Mouse (Mus musculus) brown adipose tissue, adult 24 weeks (tissue): ENCODE data around the gene Apol7a. TPM values are rescaled to one million over a fixed set of nuclear protein-coding genes. Genes with fewer than 3 reads are reported as not detected.

ENCODE experiments used
- H3K27ac ChIP-seq: fragments of 200-500 bp; replicated peaks from 2 replicates; pipeline ENCODE4 v1.5.1; 2012; ENCODE audit warnings: low read depth, mild to moderate bottlenecking, low read length
- H3K4me1 ChIP-seq: fragments of 200-500 bp; 2 replicates; pipeline ENCODE4 v1.6.1; 2012; ENCODE audit warnings: low read length, mixed read lengths; ENCODE audit not compliant: control insufficient read depth, insufficient read depth, insufficient read length
- H3K4me3 ChIP-seq: fragments of 200-500 bp; 2 replicates; pipeline ENCODE4 v1.5.1; 2012; ENCODE audit warnings: low read depth, mild to moderate bottlenecking, low read length, moderate library complexity; ENCODE audit not compliant: insufficient read depth
- polyA plus RNA-seq: library from polyadenylated mRNA; stranded (reverse); fragments of >200 nt; gene quantifications from 2 replicates; pipeline ENCODE4 v1.2.4, GENCODE M21; 2012; ENCODE audit not compliant: missing spikeins, insufficient read depth, insufficient read length

Apol7a gene
- polyA plus RNA-seq, 1 experiment, result not detected

DNA sequence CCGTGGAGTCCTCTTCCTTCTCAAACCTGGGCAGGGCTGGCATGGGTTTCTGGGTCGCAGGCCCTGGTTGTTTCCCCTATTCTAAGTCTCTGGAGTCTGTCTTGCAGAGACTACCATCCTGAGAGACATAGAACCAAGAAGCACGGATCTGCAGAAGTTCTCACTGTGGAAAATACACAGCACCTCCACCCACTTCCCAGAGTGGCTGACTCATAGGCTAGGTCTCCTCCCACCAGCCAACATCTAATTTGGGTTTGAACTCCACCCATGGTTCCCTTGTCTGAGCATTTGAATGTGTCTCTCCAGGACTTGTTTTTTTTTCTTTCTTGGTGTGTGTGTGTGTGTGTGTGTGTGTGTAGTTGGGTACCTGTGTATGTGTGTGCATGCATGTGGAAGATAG, 34.9 kb downstream of the Apol7a start:
- peak overlapping the region; percentile 58 for H3K27ac ChIP-seq
- no peak overlapping the region for H3K4me3 ChIP-seq
- peaks cover 20% of the 10 kb centered on the region for H3K4me1 ChIP-seq

GRCm38 (mm10) chr15:77363578-77363977, 35.3 kb downstream of the Apol7a start:
- peaks cover 20% of the 10 kb centered on the region for H3K4me1 ChIP-seq
- no peak overlapping the region for H3K4me3 ChIP-seq
- H3K27ac ChIP-seq, result peak overlapping the region; percentile 58; the same call in 1 of the 2 replicates

- Histone ChIP-seq H3K4me3 (no peak overlapping the region), H3K27ac (no peak overlapping the region), H3K4me1 (peaks cover 20% of the 10 kb centered on the region)
Measured at GRCm38 (mm10) chr15:77362952-77363351, 36.0 kb downstream of the Apol7a start.

GRCm38 (mm10) chr15:77359905-77360304, 39.0 kb downstream of the Apol7a start:
- Histone ChIP-seq H3K4me3 (no peak overlapping the region), H3K27ac (peak overlapping the region; percentile 61), H3K4me1 (peaks cover 13% of the 10 kb centered on the region)

DNA sequence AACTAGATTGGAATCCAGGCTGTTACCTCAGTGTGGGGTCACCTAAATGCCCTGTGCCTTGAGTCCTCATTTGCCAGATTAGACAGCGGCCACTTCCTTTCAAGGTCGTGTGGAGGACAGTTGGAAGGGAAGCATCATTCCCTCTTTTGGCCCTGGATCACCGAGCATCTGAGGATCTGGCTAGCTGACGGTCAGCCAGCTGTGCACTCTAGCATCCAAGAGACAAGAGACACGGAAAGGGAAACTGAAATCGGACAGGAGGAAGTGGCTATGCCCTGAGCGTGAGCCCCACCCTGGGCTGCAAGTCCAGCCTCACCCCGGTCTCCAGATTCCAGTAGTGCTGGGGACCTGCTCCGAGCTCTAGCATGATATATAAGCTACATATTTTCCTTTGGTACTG, 39.4 kb downstream of the Apol7a start:
- Histone ChIP-seq H3K4me1 (peaks cover 10% of the 10 kb centered on the region), H3K4me3 (no peak overlapping the region), H3K27ac (peak overlapping the region; percentile 61)

DNA sequence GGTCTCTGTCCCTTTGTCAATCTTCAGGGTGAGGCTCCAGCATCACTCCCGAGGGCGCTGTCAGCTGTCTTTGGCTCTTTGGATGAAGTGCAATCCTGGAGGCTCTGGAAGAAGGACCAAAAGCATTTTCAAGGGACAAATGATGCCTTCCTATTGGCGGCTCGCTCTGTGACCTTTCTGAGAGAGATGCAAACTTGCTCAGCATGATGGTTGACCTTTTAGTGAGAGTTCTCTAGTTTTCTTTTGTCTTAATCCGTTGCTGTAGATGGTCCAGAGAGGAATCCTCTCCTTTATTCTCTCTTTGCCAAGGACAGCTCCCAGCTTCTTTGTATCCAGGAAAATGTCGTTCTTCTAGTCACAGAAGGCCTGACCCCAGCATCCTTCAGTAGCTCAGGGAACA, 39.8 kb downstream of the Apol7a start:
- Histone ChIP-seq H3K4me1 (peaks cover 7% of the 10 kb centered on the region), H3K4me3 (peak overlapping the region; percentile 36), H3K27ac (peak overlapping the region; percentile 43; the same call in 1 of the 2 replicates)

DNA sequence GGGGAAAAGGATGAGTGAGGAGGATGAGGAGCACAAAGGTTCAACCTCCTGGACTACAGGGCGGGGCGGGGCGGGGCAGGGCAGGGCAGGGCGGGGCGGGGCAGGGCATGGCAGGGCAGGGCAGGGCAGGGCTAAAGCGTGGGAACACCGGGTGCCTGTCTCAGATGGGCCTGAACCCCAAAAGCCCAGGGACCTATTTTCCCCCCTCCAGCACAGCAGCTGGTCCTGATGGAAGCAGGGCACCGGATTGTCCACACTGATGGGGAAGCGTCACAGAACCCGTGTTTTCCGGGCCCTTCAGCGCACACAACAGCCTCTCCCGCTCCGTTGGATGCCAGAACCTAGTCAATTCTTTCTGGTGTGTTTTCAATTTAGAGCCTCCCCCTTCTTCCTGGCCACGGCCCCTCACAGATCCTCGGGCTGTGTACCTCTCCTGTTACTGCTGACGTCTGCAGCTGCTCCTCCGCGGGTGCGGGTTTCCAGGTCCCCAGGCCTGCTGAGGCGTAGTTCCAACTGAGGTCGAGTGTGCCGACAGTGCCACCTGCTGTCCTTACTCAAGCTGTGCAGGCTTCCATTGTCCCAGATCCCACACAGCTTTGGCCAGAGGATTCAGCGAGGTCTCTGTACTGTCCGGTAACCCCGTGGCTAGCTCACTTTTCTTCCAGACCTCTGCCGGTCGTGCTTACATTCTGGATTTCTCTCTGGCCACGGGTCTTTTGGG, 40.4 kb downstream of the Apol7a start:
- peak overlapping the region; percentile 32; the same call in 1 of the 2 replicates for H3K27ac ChIP-seq
- peak overlapping the region; percentile 57 for H3K4me3 ChIP-seq
- H3K4me1 ChIP-seq, result peaks cover under 1% of the 10 kb centered on the region

- Histone ChIP-seq H3K4me3 (no peak overlapping the region), H3K4me1 (no peaks in the 10 kb centered on the region; the same call in 1 of the 2 replicates), H3K27ac (no peak overlapping the region)
Measured at GRCm38 (mm10) chr15:77356248-77356810, 42.6 kb downstream of the Apol7a start.

- no peaks in the 10 kb centered on the region; the same call in 1 of the 2 replicates for H3K4me1 ChIP-seq
- H3K4me3 ChIP-seq, result no peak overlapping the region
- H3K27ac ChIP-seq, result no peak overlapping the region
Measured at GRCm38 (mm10) chr15:77354848-77355551, 43.9 kb downstream of the Apol7a start.

GRCm38 (mm10) chr15:77354496-77354847, 44.4 kb downstream of the Apol7a start:
- Histone ChIP-seq H3K27ac (no peak overlapping the region), H3K4me3 (no peak overlapping the region), H3K4me1 (no peaks in the 10 kb centered on the region; the same call in 1 of the 2 replicates)

DNA sequence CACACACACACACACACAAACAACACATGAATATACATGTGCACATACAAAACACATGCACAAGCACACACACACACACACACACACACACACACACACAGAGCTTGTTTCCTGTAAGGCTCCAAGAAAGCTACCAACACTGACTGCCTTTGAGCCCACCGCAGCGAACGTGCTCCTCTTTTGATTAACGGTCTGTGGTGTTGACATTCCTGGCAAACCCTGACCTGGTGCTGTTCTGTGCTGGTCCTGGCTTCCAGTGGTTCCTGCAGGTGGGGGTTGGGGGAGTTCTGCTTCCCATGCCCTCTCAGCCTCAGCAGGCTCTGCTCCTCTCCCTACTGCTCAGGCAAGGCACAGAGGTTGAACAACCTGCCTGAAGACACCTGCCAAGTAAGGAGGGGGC, 45.1 kb downstream of the Apol7a start:
- Histone ChIP-seq H3K4me3 (no peak overlapping the region), H3K4me1 (no peaks in the 10 kb centered on the region; the same call in 1 of the 2 replicates), H3K27ac (no peak overlapping the region)

DNA sequence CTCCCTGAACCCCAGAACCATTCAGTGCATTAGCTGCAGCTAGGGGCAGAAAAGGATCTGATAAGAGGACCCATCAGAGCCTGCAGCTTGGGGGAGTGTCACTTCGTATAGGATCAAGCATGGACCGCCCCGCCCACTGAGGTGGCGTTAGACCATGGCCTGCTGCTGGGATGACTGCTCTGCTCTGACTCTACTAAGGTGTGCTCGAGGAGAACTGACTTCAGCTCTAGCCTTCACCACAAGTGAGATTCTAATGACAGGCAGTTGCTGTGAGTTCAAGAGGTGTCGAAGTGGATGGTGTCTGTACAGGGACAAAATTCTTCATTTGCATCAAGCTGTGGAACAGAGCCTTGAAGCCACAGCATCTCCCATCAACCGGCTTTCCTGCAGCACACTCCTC, 46.0 kb downstream of the Apol7a start:
- H3K27ac ChIP-seq, result no peak overlapping the region
- no peaks in the 10 kb centered on the region; the same call in none of the 2 replicates for H3K4me1 ChIP-seq
- H3K4me3 ChIP-seq, result no peak overlapping the region

GRCm38 (mm10) chr15:77350117-77350516, 48.8 kb downstream of the Apol7a start:
- no peak overlapping the region for H3K4me3 ChIP-seq
- no peaks in the 10 kb centered on the region; the same call in 1 of the 2 replicates for H3K4me1 ChIP-seq
- H3K27ac ChIP-seq, result no peak overlapping the region

DNA sequence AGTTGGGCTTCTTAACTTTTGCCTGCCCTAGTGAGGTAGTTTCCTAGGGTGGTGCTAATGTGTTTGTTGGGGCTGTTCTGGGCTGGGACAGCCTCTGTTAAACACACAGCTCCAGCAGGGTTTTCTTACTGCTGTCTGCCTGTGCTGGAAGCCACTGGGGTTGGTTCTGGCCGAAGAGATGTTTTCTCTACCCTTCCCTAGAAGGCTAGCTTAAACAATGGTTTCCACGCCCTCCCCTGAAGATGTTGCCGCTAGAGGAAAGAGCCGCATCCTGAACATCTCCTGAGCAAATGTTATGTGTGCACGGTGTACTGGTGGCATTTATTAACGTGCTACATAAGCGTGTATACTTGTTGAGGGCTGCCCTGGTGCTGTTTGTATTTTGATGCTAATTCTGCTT, 50.8 kb downstream of the Apol7a start:
- Histone ChIP-seq H3K27ac (peak overlapping the region; percentile 79), H3K4me1 (peaks cover 5% of the 10 kb centered on the region)

More for the DNA sequence above, 50.8 kb downstream of the Apol7a start:
- no peak overlapping the region for H3K4me3 ChIP-seq
